Mouse (Mus musculus) kidney, postnatal 25 days (tissue): ENCODE data around the gene Shb.
"Not testable (repeated sequence)": the region's sequence is repeated elsewhere in the genome, so short reads cannot be mapped to it uniquely, and the experiment has no call there.

Experiments
- DNase-seq, 2 experiments: peaks; one replicate each; pipeline ENCODE4 v3.0.0; 2021; ENCODE audit warnings: mixed read lengths in 2 of 2

Gene Shb

DNA sequence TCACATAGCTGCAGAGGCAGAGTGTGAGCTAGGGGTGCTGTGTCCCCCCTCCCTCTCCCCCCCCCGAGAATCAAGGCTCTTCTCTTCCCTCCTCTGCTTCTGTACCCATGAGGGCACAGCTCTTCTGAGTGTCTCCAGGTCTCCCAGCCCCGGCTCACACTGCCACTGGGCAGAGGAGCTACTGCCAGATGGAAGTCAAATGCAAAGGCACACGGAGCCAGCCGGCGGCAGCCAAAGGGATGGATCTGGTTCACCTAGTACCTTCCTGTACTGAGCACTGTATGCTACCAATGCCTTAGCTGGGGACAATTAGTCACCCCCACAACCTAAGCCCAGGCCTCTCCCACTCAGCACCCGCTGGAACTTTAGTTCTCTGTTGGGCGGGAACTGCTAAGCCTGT lies 116.0 kb downstream of the Shb start:
- DNase-seq: no peak

DNA sequence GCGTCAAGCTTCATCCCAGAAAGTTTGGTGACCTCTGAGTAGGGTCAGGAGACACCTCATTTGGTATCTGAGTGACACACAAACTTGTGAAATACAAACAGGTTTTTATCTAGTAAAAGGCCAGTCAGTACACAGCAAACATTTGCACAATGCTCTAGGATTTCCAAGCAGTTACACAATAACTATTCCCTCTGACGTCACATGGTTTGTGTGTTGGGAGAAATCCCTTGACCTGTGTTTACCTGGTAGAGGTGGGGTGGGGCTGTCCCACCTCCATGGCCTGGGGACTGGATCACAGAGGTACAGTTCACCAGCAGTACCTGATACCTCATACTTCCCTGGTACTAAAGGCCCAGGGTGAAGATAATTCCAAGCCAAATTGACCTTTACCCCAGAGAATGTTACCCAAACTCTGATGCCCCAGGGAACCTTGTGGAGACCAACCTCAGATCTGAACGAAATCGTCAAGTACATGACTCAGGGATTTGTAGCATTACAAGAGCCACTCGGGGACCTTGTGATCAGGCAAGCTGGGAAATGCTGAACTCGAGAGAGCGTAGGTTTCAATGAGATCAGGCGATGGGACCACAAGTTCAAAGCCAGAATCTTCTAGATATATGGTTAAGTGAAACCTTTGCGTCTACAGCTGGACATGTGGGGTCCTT lies 118.5 kb downstream of the Shb start:
- DNase-seq: no peak

DNA sequence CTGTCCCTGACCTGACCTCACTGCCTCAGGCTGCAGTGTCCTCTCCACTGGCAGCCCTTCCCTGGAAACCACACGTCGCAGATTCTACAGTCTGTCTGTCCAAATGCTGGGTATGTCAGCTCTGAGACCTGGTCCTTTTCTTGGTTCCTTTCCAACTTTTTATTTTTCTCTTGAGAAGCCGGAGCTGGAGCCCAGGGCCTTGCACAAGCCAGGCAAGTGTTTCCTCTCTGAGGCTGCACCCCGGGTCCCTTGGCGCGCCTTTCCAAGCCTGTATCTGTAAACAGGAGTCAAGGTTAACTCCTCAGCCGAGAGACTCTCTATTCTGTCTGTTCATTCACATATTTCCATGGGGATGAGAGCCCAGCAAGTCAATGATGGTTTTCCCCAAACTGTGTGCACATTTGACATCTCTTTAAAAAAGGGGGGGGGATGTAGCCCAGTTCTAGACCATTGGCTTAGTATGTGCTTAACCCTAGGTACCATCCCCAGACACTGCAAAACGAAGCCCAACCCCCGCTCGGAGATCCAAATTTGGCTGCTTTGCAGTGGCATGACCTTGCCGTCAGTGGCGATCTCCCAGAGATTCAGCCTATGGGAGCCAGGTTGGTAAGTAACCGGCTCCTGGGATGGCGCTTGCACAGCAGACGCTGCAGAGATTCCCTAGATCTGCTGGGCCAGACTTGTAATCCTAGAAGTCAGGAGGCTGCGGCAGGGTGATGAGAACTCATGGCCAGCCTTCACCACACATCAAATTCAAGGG lies 119.7 kb downstream of the Shb start:
- peak in 1 of 2 experiments; percentile 43 for DNase-seq

DNA sequence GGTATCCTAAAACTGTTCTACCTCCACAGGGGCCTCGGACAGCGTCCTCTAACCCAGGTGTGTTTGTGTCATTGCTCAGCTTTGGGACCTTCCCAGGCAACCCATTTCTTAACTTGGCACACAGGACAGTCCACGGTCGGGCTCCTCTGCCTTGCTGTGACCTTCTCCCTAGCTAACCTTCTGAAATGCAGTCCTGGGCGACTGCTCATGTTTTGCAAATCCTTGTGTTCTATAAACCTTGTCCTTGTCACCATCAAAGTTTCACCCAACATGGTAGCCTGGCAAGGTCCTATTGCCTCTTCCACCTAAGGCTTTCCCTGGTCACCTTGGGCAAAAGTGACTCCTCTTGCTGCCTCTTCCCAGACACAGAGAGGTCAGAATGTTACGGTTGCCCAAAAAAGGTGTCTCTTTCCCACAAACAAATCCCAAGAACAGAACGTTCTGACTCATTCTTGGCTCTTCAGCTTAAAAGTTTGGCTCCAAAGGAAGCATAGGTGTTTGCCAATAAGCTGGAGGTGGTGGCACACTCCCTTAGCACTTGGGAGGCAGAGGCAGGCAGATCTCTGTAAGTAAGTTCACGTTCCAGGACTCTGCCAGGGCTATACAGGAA lies 121.0 kb downstream of the Shb start:
- DNase-seq: peak in 1 of 2 experiments; percentile 29

DNA sequence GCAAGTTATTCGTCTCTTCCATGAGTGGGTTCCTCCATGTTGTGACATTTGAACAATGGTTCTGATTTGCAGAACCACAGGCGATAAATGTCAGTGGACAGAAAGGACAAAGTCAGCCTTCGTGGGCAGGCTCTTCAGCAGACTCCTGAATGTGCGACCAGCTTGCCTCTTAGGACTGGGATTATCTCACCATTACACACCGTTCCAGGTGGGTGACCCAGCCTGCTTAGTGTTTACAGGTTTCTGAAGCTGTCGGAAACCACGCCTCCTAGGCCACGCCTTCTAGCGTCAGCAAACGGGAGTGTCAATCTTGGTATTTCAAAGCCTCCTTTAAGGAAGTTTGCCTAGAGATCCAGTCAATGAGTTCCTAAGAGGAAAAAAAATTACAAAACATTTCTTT lies 123.0 kb downstream of the Shb start:
- DNase-seq: peak; percentile 95

DNA sequence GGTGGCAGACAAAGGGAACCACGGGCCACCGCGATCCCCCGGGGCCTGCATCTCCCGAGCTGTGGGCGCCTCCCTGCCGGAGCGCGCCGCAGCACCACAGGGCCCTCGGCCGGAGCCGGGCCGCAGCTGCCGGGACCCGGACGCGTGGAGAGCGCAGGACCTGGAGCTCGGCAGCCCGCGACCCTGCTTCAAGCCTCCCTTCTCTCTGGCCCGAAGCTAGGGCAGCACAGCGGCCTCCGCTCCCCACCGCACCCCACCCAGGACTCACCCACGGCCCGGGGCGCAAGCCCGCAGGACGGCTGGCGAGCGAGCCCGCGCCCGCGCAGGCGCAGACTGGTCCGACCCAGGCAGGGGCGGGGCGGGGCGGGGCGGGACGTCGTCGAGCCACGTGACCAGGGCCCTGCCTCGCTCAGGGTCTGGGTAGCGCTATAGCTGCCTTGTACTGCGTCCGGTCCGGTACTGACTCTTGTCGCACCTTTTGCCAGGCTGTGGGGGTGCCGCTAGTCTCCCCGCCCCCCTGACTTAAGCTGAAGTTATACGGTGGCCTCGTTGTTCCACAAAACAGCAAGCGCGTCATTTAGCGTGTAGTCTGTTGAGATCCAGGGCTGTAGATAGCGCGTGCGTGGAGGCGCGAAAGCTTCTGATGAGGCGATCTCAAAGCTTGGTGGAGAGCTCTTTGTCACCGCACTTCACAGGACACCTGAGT lies 123.7 kb downstream of the Shb start, which contains the start of gene Slc25a51:
Gene Slc25a51, minus strand, starts transcription at position 340 of the 706 bp plus-strand sequence.
- peak; percentile 89 to 95 for DNase-seq

- peak; percentile 73 to 81 for DNase-seq
These were observed 124.5 kb downstream of the Shb start for GRCm38 (mm10) chr4:45407703-45408334.

GRCm38 (mm10) chr4:45407001-45407702 lies 125.1 kb downstream of the Shb start:
- no peak for DNase-seq

- DNase-seq: peak in 1 of 2 experiments; percentile 41
These were observed 125.9 kb downstream of the Shb start for GRCm38 (mm10) chr4:45406397-45406796.

DNA sequence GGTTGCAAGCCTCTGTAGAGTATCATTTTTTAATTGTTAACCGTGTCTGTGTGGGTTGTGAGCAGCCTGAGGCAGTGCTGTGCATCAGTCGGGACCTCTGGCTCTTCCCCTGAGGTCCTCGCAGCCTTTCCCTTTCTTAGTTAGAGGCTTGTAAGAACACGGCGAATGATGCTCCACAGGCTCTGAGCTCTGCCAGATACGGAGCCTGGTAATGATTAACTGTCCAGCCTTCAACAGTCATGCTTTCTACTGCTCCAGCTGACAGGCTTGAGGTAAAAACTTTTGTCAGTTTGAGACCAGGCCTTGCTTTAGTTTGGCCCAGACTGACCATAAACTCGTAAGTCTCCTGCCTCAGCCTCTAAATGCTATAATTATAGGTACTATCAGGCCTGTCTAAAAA lies 127.0 kb downstream of the Shb start:
- DNase-seq: peak; percentile 67 to 80

- DNase-seq: no peak
These were observed 128.2 kb downstream of the Shb start for GRCm38 (mm10) chr4:45404086-45404485.

DNA sequence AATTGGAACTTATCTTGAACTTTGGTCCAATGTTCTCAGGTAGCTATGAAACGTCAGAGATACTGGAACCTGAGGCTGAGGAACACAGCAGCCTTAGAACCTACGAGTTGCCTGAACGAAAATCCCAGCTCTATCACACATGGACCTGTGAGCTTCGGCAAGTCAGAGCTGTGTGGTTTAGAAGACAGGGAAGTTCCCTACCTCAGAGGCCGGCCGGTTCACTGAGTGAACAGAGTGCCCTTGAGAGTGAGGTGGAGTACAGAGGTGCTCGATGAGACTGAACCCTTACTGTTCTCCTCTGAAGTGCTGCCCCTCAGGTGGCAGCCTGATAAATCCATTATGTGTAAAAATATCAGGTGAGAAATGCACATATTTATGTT lies 128.8 kb downstream of the Shb start:
- DNase-seq: peak in 1 of 2 experiments; percentile 27

- DNase-seq: peak; percentile 34 to 57
These were observed 129.3 kb downstream of the Shb start for GRCm38 (mm10) chr4:45402878-45403498.

DNA sequence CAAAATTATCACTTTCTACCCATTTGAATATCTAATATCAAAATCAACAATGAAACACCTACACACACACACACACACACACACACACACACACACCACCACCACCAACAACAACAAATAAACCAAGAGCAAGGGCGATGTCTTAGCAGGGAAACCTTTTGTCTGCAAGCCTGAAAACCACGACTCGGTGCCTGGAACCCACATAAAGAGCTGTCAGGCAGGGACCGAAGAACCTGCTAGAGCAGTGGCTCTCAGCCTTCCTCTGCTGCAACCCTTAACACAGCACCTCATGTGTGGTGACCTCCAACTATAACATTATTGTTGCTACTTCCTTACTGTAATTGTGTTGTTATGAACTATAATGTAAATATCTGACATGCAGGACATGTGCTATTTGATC lies 130.0 kb downstream of the Shb start:
- DNase-seq: no peak

- DNase-seq: no peak
These were observed 132.7 kb downstream of the Shb start for GRCm38 (mm10) chr4:45399421-45400210.

- DNase-seq: not testable (repeated sequence)
These were observed 134.0 kb downstream of the Shb start for GRCm38 (mm10) chr4:45398315-45398714.

DNA sequence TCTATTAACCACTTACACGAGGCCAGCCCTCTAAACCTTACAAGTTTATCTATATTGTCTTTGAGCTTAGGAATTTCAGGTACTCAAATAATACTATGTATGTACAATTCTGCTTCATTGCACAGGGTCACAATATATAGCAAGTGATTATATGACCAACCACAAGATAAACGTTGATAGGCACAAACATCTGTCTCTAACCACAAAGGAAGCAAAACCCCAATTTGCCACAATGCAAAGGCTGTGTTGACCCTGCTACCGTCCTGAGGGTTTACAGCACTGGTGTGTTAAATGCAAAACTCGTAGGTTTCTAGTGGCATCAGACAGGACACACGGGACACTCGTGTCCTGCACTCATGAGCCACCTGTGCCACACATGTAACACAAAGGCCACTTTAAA lies 136.1 kb downstream of the Shb start:
- DNase-seq: not testable (repeated sequence)

GRCm38 (mm10) chr4:45393658-45394057 lies 138.6 kb downstream of the Shb start:
- no peak for DNase-seq

GRCm38 (mm10) chr4:45392994-45393393 lies 139.3 kb downstream of the Shb start:
- DNase-seq: no peak

GRCm38 (mm10) chr4:45392572-45392971 lies 139.7 kb downstream of the Shb start:
- DNase-seq: peak in 1 of 2 experiments; percentile 30

- no peak for DNase-seq
These were observed 140.2 kb downstream of the Shb start for GRCm38 (mm10) chr4:45392099-45392498.
